29 mouse cellular contexts compared by ENCODE assay signal in the genomic region with DNA sequence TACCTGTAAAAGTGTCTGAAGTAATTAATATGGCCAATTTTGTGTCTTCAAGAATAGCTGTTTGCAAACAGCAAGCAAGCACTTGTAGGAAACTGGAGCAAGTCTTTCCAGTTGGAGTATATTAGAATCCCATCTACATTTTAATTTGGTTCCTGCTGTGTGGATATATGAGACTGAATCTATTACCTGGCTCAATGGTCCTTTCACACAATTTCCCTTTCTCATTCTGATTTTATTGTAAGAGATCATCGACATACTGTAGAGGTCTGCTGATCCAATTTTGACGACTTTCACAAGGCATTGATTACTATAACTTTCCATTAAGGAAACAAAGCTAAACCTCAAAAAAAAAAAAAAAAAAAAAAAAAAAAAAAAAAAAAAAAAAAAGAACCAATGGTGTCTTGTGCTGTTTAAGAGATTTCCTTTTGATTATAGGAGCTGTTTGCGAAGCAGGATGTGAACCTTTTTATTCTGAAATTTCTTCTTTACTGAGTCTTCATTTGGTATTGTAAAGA.
DNase-seq lines count a peak whose midpoint lies in the region; ATAC-seq and TF ChIP-seq lines count a peak whose summit lies in the region.
"Had no signal": no experiment of that assay in that cellular context is flagged by ENCODE, and none has a peak within 500 bp of the region (broad histone marks: within the 10 kb centered on the region; RNA-seq: fewer than 3 reads in every experiment).

No protein-coding gene starts in this region.

- no peak overlapping the region for H3K27ac ChIP-seq in hindbrain, embryonic 14.5 days
- no peak overlapping the region for H3K27ac ChIP-seq in hindbrain, embryonic 16.5 days (ENCODE audit: low read depth, low read length)
- no peak overlapping the region for H3K27ac ChIP-seq in neural tube, embryonic 14.5 days (ENCODE audit: low read depth, low read length)
- H3K27ac ChIP-seq: embryonic facial prominence, embryonic 10.5 days; embryonic facial prominence, embryonic 13.5 days; forebrain, embryonic 12.5 days; forebrain, embryonic 15.5 days; heart, adult 2 months; heart, embryonic 10.5 days; heart, embryonic 13.5 days; hindbrain, embryonic 12.5 days had no signal

- DNase-seq in hindbrain, embryonic 14.5 days (ENCODE audit: low spot score): no peak
- no peak for DNase-seq in neural tube, embryonic 10.5 days (ENCODE audit: extremely low spot score, low spot score)
- DNase-seq in brain, embryonic 14.5 days (ENCODE audit: low read depth): peak; percentile 14
- DNase-seq: adrenal gland, postnatal 10 days; adrenal gland, postnatal 36 days; B cell, adult 2 months; cerebellum, adult 11-12 months; cerebellum, adult 8-10 months; cerebellum, postnatal 10 days; cerebellum, postnatal 36 days; embryo, embryonic 11 days; gastrocnemius, postnatal 25 days; heart, adult 2 months; heart, postnatal 14 days; heart, postnatal 4 days had no signal

- 0 out of 2 replicates have a peak, but pooled peaks have one; percentile 17 for ATAC-seq in hindbrain, embryonic 14.5 days (ENCODE audit: low FRiP score)
- ATAC-seq in hindbrain, embryonic 16.5 days: no peak
- ATAC-seq in neural tube, embryonic 14.5 days (ENCODE audit: low read depth): peak; percentile 58; the same call in 1 of the 2 replicates
- ATAC-seq in granulocyte monocyte progenitor cell, adult 5-6 weeks (replicated peaks; ENCODE audit: poor library complexity, severe bottlenecking): no peak
- no peak for ATAC-seq in megakaryocyte, adult 5-6 weeks (ENCODE audit: poor library complexity, severe bottlenecking)
- ATAC-seq: forebrain, embryonic 15.5 days; Patski had no signal

- no peaks in the 10 kb centered on the region for H3K9me3 ChIP-seq in hindbrain, embryonic 14.5 days (ENCODE audit: control insufficient read depth, low read length)
- no peaks in the 10 kb centered on the region for H3K9me3 ChIP-seq in hindbrain, embryonic 16.5 days (ENCODE audit: control insufficient read depth, low read length)
- no peaks in the 10 kb centered on the region for H3K9me3 ChIP-seq in neural tube, embryonic 14.5 days (ENCODE audit: control insufficient read depth, low read length)
- H3K9me3 ChIP-seq: embryonic facial prominence, embryonic 10.5 days; embryonic facial prominence, embryonic 13.5 days; forebrain, embryonic 12.5 days; forebrain, embryonic 15.5 days; heart, embryonic 10.5 days; heart, embryonic 13.5 days; hindbrain, embryonic 12.5 days had no signal

- H3K9ac ChIP-seq in hindbrain, embryonic 14.5 days: no peak overlapping the region
- H3K9ac ChIP-seq in hindbrain, embryonic 16.5 days (ENCODE audit: low read depth, low read length): no peak overlapping the region
- H3K9ac ChIP-seq in neural tube, embryonic 14.5 days (replicated peaks; ENCODE audit: low read depth, low read length): no peak overlapping the region
- H3K9ac ChIP-seq: embryonic facial prominence, embryonic 13.5 days; forebrain, embryonic 12.5 days; forebrain, embryonic 15.5 days; heart, embryonic 13.5 days; hindbrain, embryonic 12.5 days had no signal

- no peaks in the 10 kb centered on the region for H3K27me3 ChIP-seq in hindbrain, embryonic 14.5 days (ENCODE audit: control insufficient read depth, insufficient read depth, low read length)
- no peaks in the 10 kb centered on the region for H3K27me3 ChIP-seq in hindbrain, embryonic 16.5 days (replicated peaks; ENCODE audit: control insufficient read depth, insufficient read depth, low read length)
- H3K27me3 ChIP-seq in neural tube, embryonic 14.5 days (ENCODE audit: control insufficient read depth, insufficient read depth, low read length): no peaks in the 10 kb centered on the region
- H3K27me3 ChIP-seq: embryonic facial prominence, embryonic 13.5 days; forebrain, embryonic 12.5 days; forebrain, embryonic 15.5 days; heart, embryonic 13.5 days; hindbrain, embryonic 12.5 days had no signal

- H3K36me3 ChIP-seq in hindbrain, embryonic 14.5 days (replicated peaks; ENCODE audit: control insufficient read depth, insufficient read depth): no peaks in the 10 kb centered on the region
- no peaks in the 10 kb centered on the region for H3K36me3 ChIP-seq in hindbrain, embryonic 16.5 days (ENCODE audit: control insufficient read depth, insufficient read depth, low read length)
- no peaks in the 10 kb centered on the region for H3K36me3 ChIP-seq in neural tube, embryonic 14.5 days (ENCODE audit: control insufficient read depth, insufficient read depth, low read length)
- H3K36me3 ChIP-seq: embryonic facial prominence, embryonic 10.5 days; embryonic facial prominence, embryonic 13.5 days; forebrain, embryonic 12.5 days; forebrain, embryonic 15.5 days; G1E; heart, embryonic 10.5 days; heart, embryonic 13.5 days; hindbrain, embryonic 12.5 days had no signal

- no peak for TF ChIP-seq POLR2A in brain, embryonic 14.5 days (IDR thresholded peaks at IDR 0.05; ENCODE audit: borderline replicate concordance, extremely low read depth, insufficient read depth, insufficient read length, poor library complexity, severe bottlenecking)

- no peak for TF ChIP-seq CTCF in brain, embryonic 14.5 days (IDR thresholded peaks at IDR 0.05; ENCODE audit: borderline replicate concordance, extremely low read depth, insufficient read depth, insufficient read length)

- no peak overlapping the region for H3K4me2 ChIP-seq in hindbrain, embryonic 14.5 days (replicated peaks)
- H3K4me2 ChIP-seq in hindbrain, embryonic 16.5 days (ENCODE audit: low read length): no peak overlapping the region
- no peak overlapping the region for H3K4me2 ChIP-seq in neural tube, embryonic 14.5 days (ENCODE audit: low read depth, low read length)
- H3K4me2 ChIP-seq: embryonic facial prominence, embryonic 13.5 days; forebrain, embryonic 12.5 days; forebrain, embryonic 15.5 days; heart, embryonic 13.5 days; hindbrain, embryonic 12.5 days had no signal

- no peak overlapping the region for H3K4me3 ChIP-seq in hindbrain, embryonic 14.5 days (replicated peaks; ENCODE audit: low read length)
- no peak overlapping the region for H3K4me3 ChIP-seq in hindbrain, embryonic 16.5 days (ENCODE audit: low read length)
- H3K4me3 ChIP-seq in neural tube, embryonic 14.5 days (ENCODE audit: low read depth, low read length): no peak overlapping the region
- H3K4me3 ChIP-seq: embryonic facial prominence, embryonic 10.5 days; embryonic facial prominence, embryonic 13.5 days; erythroblast, embryonic 14.5 days; forebrain, embryonic 12.5 days; forebrain, embryonic 15.5 days; heart, adult 2 months; heart, embryonic 10.5 days; heart, embryonic 13.5 days; hindbrain, embryonic 12.5 days had no signal

- WGBS in hindbrain, embryonic 14.5 days: 57% methylated on average over 3 of the region's 3 CpGs
- WGBS in hindbrain, embryonic 16.5 days: 51% methylated on average over 3 of the region's 3 CpGs
- 49% methylated on average over 3 of the region's 3 CpGs for WGBS in neural tube, embryonic 14.5 days

- H3K4me1 ChIP-seq in hindbrain, embryonic 14.5 days (replicated peaks; ENCODE audit: control insufficient read depth, insufficient read depth, low read length): no peaks in the 10 kb centered on the region
- no peaks in the 10 kb centered on the region for H3K4me1 ChIP-seq in hindbrain, embryonic 16.5 days (ENCODE audit: control insufficient read depth, insufficient read depth, low read depth, low read length)
- H3K4me1 ChIP-seq in neural tube, embryonic 14.5 days (ENCODE audit: control insufficient read depth, insufficient read depth, low read length): no peaks in the 10 kb centered on the region
- H3K4me1 ChIP-seq: embryonic facial prominence, embryonic 10.5 days; embryonic facial prominence, embryonic 13.5 days; forebrain, embryonic 12.5 days; forebrain, embryonic 15.5 days; heart, embryonic 10.5 days; heart, embryonic 13.5 days; hindbrain, embryonic 12.5 days had no signal

Comparison
In these comparisons a context has a peak if more than half of its experiments do, and no peak if none do; other contexts are left out.
1. ATAC-seq: peak in hindbrain, embryonic 14.5 days (single experiment) and neural tube, embryonic 14.5 days (single experiment); none in hindbrain, embryonic 16.5 days (single experiment), granulocyte monocyte progenitor cell, adult 5-6 weeks (single experiment) and megakaryocyte, adult 5-6 weeks (single experiment).